Mouse (Mus musculus) embryonic facial prominence, embryonic 14.5 days (tissue): Measurements from ENCODE around the gene Prpf31. TPM values are rescaled to one million over a fixed set of nuclear protein-coding genes. Genes with fewer than 3 reads are reported as not detected.

Experiments
- ATAC-seq: fragments of 200-750 bp; cut with Nextera tagmentation; 2 replicates; pipeline ENCODE4 v1.8.0; 2017; ENCODE audit warnings: low read depth, moderate number of reproducible peaks, moderate TSS enrichment
- DNase-seq: peaks from one replicate; pipeline ENCODE4 v3.0.0-alpha.2; 2015; ENCODE audit warnings: low spot score
- H3K27ac ChIP-seq: fragments of 300-500 bp; sonication (generic); replicated peaks from 2 replicates; pipeline ENCODE4 v1.5.1; 2014; ENCODE audit warnings: low read depth, mild to moderate bottlenecking, low read length, moderate library complexity
- H3K27me3 ChIP-seq: fragments of 300-500 bp; sonication (generic); replicated peaks from 2 replicates; pipeline ENCODE4 v1.6.1; 2014; ENCODE audit warnings: low read length; ENCODE audit not compliant: control insufficient read depth, insufficient read depth
- H3K36me3 ChIP-seq: fragments of 300-500 bp; sonication (generic); 2 replicates; pipeline ENCODE4 v1.6.1; 2014; ENCODE audit warnings: low read length, mixed read lengths; ENCODE audit not compliant: control insufficient read depth, insufficient read depth
- H3K4me1 ChIP-seq: fragments of 300-500 bp; sonication (generic); 2 replicates; pipeline ENCODE4 v1.6.1; 2014; ENCODE audit warnings: antibody characterized with exemption, low read length; ENCODE audit not compliant: control insufficient read depth, insufficient read depth
- H3K4me2 ChIP-seq: fragments of 300-500 bp; sonication (generic); 2 replicates; pipeline ENCODE4 v1.6.1; 2014; ENCODE audit warnings: low read depth, mild to moderate bottlenecking, low read length, moderate library complexity, mixed read lengths
- H3K4me3 ChIP-seq: fragments of 300-500 bp; sonication (generic); 2 replicates; pipeline ENCODE4 v1.5.1; 2014; ENCODE audit warnings: low read depth, mild to moderate bottlenecking, low read length
- H3K9ac ChIP-seq: fragments of 300-500 bp; sonication (generic); 2 replicates; pipeline ENCODE4 v1.6.1; 2014; ENCODE audit warnings: low read depth, mild to moderate bottlenecking, low read length, moderate library complexity, mixed read lengths
- H3K9me3 ChIP-seq: fragments of 300-500 bp; sonication (generic); 2 replicates; pipeline ENCODE4 v1.6.1; 2016; ENCODE audit warnings: low read length; ENCODE audit not compliant: control insufficient read depth
- WGBS: fragments of 180-500 bp; shearing (Covaris S2); extraction: QIAGEN DNeasy Blood & Tissue Kit; methylation state at CpG from one replicate; pipeline ENCODE4 v1.1.7; 2014; 5-methylcytosine and 5-hydroxymethylcytosine counted together
- polyA plus RNA-seq: library from polyadenylated mRNA; unstranded; fragments of >200 nt; fragmentation: Nextera tagmentation; extraction: Ambion mirVana; gene quantifications from 2 replicates; pipeline ENCODE4 v1.2.1, GENCODE M21; 2014

The Prpf31 gene
- polyA plus RNA-seq, 1 experiment from 2014 or later, result 74.0 TPM

GRCm38 (mm10) chr7:3644348-3644671, 14.5 kb downstream of the Prpf31 start:
- ATAC-seq (no peak), DNase-seq (no peak)
- Histone ChIP-seq H3K9ac (peak overlapping the region; percentile 53; the same call in 1 of the 2 replicates), H3K4me2 (peak overlapping the region; percentile 64), H3K36me3 (peaks cover 28% of the 10 kb centered on the region), H3K4me3 (peak overlapping the region; percentile 40), H3K9me3 (no peaks in the 10 kb centered on the region), H3K27ac (peak overlapping the region; percentile 6), H3K4me1 (peaks cover 23% of the 10 kb centered on the region), H3K27me3 (no peaks in the 10 kb centered on the region)
- 0% methylated on average over 11 of the region's 11 CpGs for WGBS

- ATAC-seq (peak; percentile 98), DNase-seq (peak; percentile 100)
- H3K36me3 ChIP-seq, result peaks cover 23% of the 10 kb centered on the region
- no peaks in the 10 kb centered on the region for H3K27me3 ChIP-seq
- no peaks in the 10 kb centered on the region for H3K9me3 ChIP-seq
- 0% methylated on average over 48 of the region's 58 CpGs for WGBS
- peak within 1 kb of the TSS; percentile 99 for H3K27ac ChIP-seq
- peak within 1 kb of the TSS; percentile 78 for H3K4me2 ChIP-seq
- peaks cover 23% of the 10 kb centered on the region for H3K4me1 ChIP-seq
- H3K4me3 ChIP-seq, result peak within 1 kb of the TSS; percentile 87
- H3K9ac ChIP-seq, result peak within 1 kb of the TSS; percentile 98
These were observed 15.1 kb downstream of the Prpf31 start, which contains the start of gene Cnot3 for GRCm38 (mm10) chr7:3644672-3645487. Cnot3 (plus strand) TSS chr7:3645268.

GRCm38 (mm10) chr7:3645488-3646025, 15.8 kb downstream of the Prpf31 start:
- H3K4me3 ChIP-seq, result peak overlapping the region; percentile 87

GRCm38 (mm10) chr7:3646188-3646587, 16.4 kb downstream of the Prpf31 start:
- WGBS, result 8% methylated on average over 9 of the region's 9 CpGs
- ATAC-seq, result no peak
- peak overlapping the region; percentile 78 for H3K4me2 ChIP-seq
- H3K27me3 ChIP-seq, result no peaks in the 10 kb centered on the region
- H3K4me1 ChIP-seq, result peaks cover 23% of the 10 kb centered on the region
- no peak overlapping the region for H3K27ac ChIP-seq
- peaks cover 23% of the 10 kb centered on the region for H3K36me3 ChIP-seq
- peak overlapping the region; percentile 87 for H3K4me3 ChIP-seq
- H3K9me3 ChIP-seq, result no peaks in the 10 kb centered on the region
- peak overlapping the region; percentile 98 for H3K9ac ChIP-seq
- no peak for DNase-seq

More at GRCm38 (mm10) chr7:3645488-3646025, 15.8 kb downstream of the Prpf31 start:
- no peak for DNase-seq
- Histone ChIP-seq H3K4me2 (peak overlapping the region; percentile 78), H3K4me1 (peaks cover 23% of the 10 kb centered on the region), H3K27ac (peak overlapping the region; percentile 99), H3K9me3 (no peaks in the 10 kb centered on the region), H3K9ac (peak overlapping the region; percentile 98), H3K36me3 (peaks cover 23% of the 10 kb centered on the region), H3K27me3 (no peaks in the 10 kb centered on the region)
- WGBS, result 0% methylated on average over 16 of the region's 58 CpGs
- ATAC-seq, result peak; percentile 2; the same call in 1 of the 2 replicates

- Histone ChIP-seq H3K36me3 (peaks cover 23% of the 10 kb centered on the region), H3K27me3 (no peaks in the 10 kb centered on the region), H3K4me2 (peak overlapping the region; percentile 78), H3K9me3 (no peaks in the 10 kb centered on the region), H3K9ac (peak overlapping the region; percentile 98), H3K4me1 (peaks cover 23% of the 10 kb centered on the region), H3K4me3 (peak overlapping the region; percentile 87), H3K27ac (no peak overlapping the region)
- WGBS, result 72% methylated on average over 4 of the region's 4 CpGs
- no peak for DNase-seq
- ATAC-seq, result no peak
These were observed 16.9 kb downstream of the Prpf31 start for GRCm38 (mm10) chr7:3646641-3647040.

- DNase-seq (no peak), ATAC-seq (no peak)
- H3K27ac ChIP-seq, result no peak overlapping the region
- no peak overlapping the region for H3K9ac ChIP-seq
- no peaks in the 10 kb centered on the region for H3K4me1 ChIP-seq
- H3K4me3 ChIP-seq, result no peak overlapping the region
- no peak overlapping the region for H3K4me2 ChIP-seq
- no peaks in the 10 kb centered on the region for H3K9me3 ChIP-seq
- no peaks in the 10 kb centered on the region for H3K27me3 ChIP-seq
- H3K36me3 ChIP-seq, result peaks cover 99% of the 10 kb centered on the region
- WGBS, result 82% methylated on average over 4 of the region's 4 CpGs
These were observed 27.2 kb downstream of the Prpf31 start for GRCm38 (mm10) chr7:3656966-3657365.

- H3K36me3 ChIP-seq, result peaks cover 99% of the 10 kb centered on the region
- H3K4me3 ChIP-seq, result no peak overlapping the region
- H3K27me3 ChIP-seq, result no peaks in the 10 kb centered on the region
- no peak overlapping the region for H3K4me2 ChIP-seq
- 97% methylated on average over 7 of the region's 14 CpGs for WGBS
- no peak overlapping the region for H3K9ac ChIP-seq
- H3K9me3 ChIP-seq, result no peaks in the 10 kb centered on the region
- no peak overlapping the region for H3K27ac ChIP-seq
- ATAC-seq, result no peak
- no peak for DNase-seq
- H3K4me1 ChIP-seq, result peaks cover 3% of the 10 kb centered on the region; the same call in 1 of the 2 replicates
These were observed 28.8 kb downstream of the Prpf31 start for GRCm38 (mm10) chr7:3658578-3658977.

- DNase-seq, result peak; percentile 19
- 27% methylated on average over 15 of the region's 15 CpGs for WGBS
These were observed 34.9 kb downstream of the Prpf31 start for GRCm38 (mm10) chr7:3664524-3665214.

More at GRCm38 (mm10) chr7:3664524-3665214, 34.9 kb downstream of the Prpf31 start:
- peak overlapping the region; percentile 78 for H3K4me2 ChIP-seq
- H3K27ac ChIP-seq, result peak overlapping the region; percentile 88
- H3K9ac ChIP-seq, result peak overlapping the region; percentile 85
- H3K36me3 ChIP-seq, result peaks cover 40% of the 10 kb centered on the region
- H3K27me3 ChIP-seq, result no peaks in the 10 kb centered on the region
- H3K4me1 ChIP-seq, result peaks cover 13% of the 10 kb centered on the region
- peak overlapping the region; percentile 77 for H3K4me3 ChIP-seq
- ATAC-seq, result peak; percentile 24
- no peaks in the 10 kb centered on the region for H3K9me3 ChIP-seq
